Mouse (Mus musculus) stomach, postnatal 0 days (tissue): ENCODE results near the gene Clock. TPM values are rescaled to one million over a fixed set of nuclear protein-coding genes. Genes with fewer than 3 reads are reported as not detected.

Experiments used
- ATAC-seq: fragments of 200-750 bp; cut with Nextera tagmentation; 2 replicates; pipeline ENCODE4 v1.8.0; 2017; ENCODE audit not compliant: low FRiP score, low TSS enrichment
- DNase-seq: peaks from one replicate; pipeline ENCODE4 v3.0.0-alpha.2; 2016; ENCODE audit warnings: low spot score
- H3K27ac ChIP-seq: fragments of 300-500 bp; sonication (generic); replicated peaks from 2 replicates; pipeline ENCODE4 v1.5.1; 2014; ENCODE audit warnings: mild to moderate bottlenecking, control low read depth
- H3K27me3 ChIP-seq: fragments of 300-500 bp; sonication (generic); 2 replicates; pipeline ENCODE4 v1.6.1; 2014; ENCODE audit warnings: low read length; ENCODE audit not compliant: control insufficient read depth, insufficient read depth
- H3K36me3 ChIP-seq: fragments of 300-500 bp; sonication (generic); 2 replicates; pipeline ENCODE4 v1.6.1; 2014; ENCODE audit warnings: low read length, mixed read lengths; ENCODE audit not compliant: control insufficient read depth, insufficient read depth
- H3K4me1 ChIP-seq: fragments of 300-500 bp; sonication (generic); replicated peaks from 2 replicates; pipeline ENCODE4 v1.6.1; 2014; ENCODE audit warnings: antibody characterized with exemption; ENCODE audit not compliant: control insufficient read depth, insufficient read depth
- H3K4me2 ChIP-seq: fragments of 300-500 bp; sonication (generic); replicated peaks from 2 replicates; pipeline ENCODE4 v1.6.1; 2014; ENCODE audit warnings: low read depth, mild to moderate bottlenecking, control low read depth, moderate library complexity
- H3K4me3 ChIP-seq: fragments of 300-500 bp; sonication (generic); 2 replicates; pipeline ENCODE4 v1.5.1; 2014; ENCODE audit warnings: low read depth, low read length, control low read depth
- H3K9ac ChIP-seq: fragments of 300-500 bp; sonication (generic); 2 replicates; pipeline ENCODE4 v1.6.1; 2014; ENCODE audit warnings: mild to moderate bottlenecking, low read length, control low read depth, mixed read lengths
- H3K9me3 ChIP-seq: fragments of 300-500 bp; sonication (generic); 2 replicates; pipeline ENCODE4 v1.6.1; 2016; ENCODE audit warnings: low read length; ENCODE audit not compliant: control insufficient read depth
- CTCF ChIP-seq: IDR thresholded peaks from 2 replicates; pipeline ENCODE4 v1.5.1; 2016; ENCODE audit warnings: antibody characterized with exemption, low read depth, mild to moderate bottlenecking, moderate library complexity
- EP300 ChIP-seq: optimal IDR thresholded peaks from 2 replicates; pipeline ENCODE3; 2016; ENCODE audit warnings: antibody characterized with exemption
- WGBS: fragments of 180-500 bp; shearing (Covaris S2); extraction: QIAGEN DNeasy Blood & Tissue Kit; methylation state at CpG from one replicate; pipeline ENCODE4 v1.1.7; 2014; 5-methylcytosine and 5-hydroxymethylcytosine counted together
- polyA plus RNA-seq: library from polyadenylated mRNA; unstranded; fragments of >200 nt; fragmentation: Nextera tagmentation; extraction: Ambion mirVana; gene quantifications from 2 replicates; pipeline ENCODE4 v1.2.1, GENCODE M21; 2015

The Clock gene
- polyA plus RNA-seq, 1 experiment from 2014 or later: 6.7 TPM

GRCm38 (mm10) chr5:76176411-76176810 lies 128.2 kb downstream of the Clock start:
- H3K9ac ChIP-seq: no peak overlapping the region
- H3K27ac ChIP-seq: no peak overlapping the region
- TF ChIP-seq EP300 (no peak), CTCF (no peak)
- H3K4me3 ChIP-seq: no peak overlapping the region
- H3K4me1 ChIP-seq: peaks cover 3% of the 10 kb centered on the region; the same call in 1 of the 2 replicates
- WGBS: 23% methylated on average over 3 of the region's 3 CpGs
- H3K36me3 ChIP-seq: no peaks in the 10 kb centered on the region
- no peaks in the 10 kb centered on the region for H3K9me3 ChIP-seq
- H3K27me3 ChIP-seq: no peaks in the 10 kb centered on the region
- no peak overlapping the region for H3K4me2 ChIP-seq
- ATAC-seq (no peak), DNase-seq (no peak)

- H3K27ac ChIP-seq: no peak overlapping the region
- H3K4me2 ChIP-seq: no peak overlapping the region
- H3K36me3 ChIP-seq: no peaks in the 10 kb centered on the region
- 90% methylated on average over 4 of the region's 4 CpGs for WGBS
- H3K9me3 ChIP-seq: no peaks in the 10 kb centered on the region
- no peaks in the 10 kb centered on the region for H3K27me3 ChIP-seq
- H3K4me1 ChIP-seq: peaks cover 3% of the 10 kb centered on the region; the same call in 1 of the 2 replicates
- ATAC-seq (no peak), DNase-seq (no peak)
- H3K9ac ChIP-seq: no peak overlapping the region
- H3K4me3 ChIP-seq: no peak overlapping the region
- no peak for TF ChIP-seq CTCF
- no peak for TF ChIP-seq EP300
Measured at GRCm38 (mm10) chr5:76175051-76175450, 129.5 kb downstream of the Clock start.

GRCm38 (mm10) chr5:76171039-76171438 lies 133.6 kb downstream of the Clock start:
- DNase-seq (no peak), ATAC-seq (no peak)
- no peaks in the 10 kb centered on the region for H3K27me3 ChIP-seq
- TF ChIP-seq CTCF (no peak), EP300 (no peak)
- no peaks in the 10 kb centered on the region for H3K4me1 ChIP-seq
- H3K36me3 ChIP-seq: no peaks in the 10 kb centered on the region
- H3K9me3 ChIP-seq: no peaks in the 10 kb centered on the region
- H3K9ac ChIP-seq: no peak overlapping the region
- H3K4me3 ChIP-seq: no peak overlapping the region
- H3K4me2 ChIP-seq: no peak overlapping the region
- no peak overlapping the region for H3K27ac ChIP-seq

GRCm38 (mm10) chr5:76170522-76170921 lies 134.1 kb downstream of the Clock start:
- Histone ChIP-seq H3K4me2 (no peak overlapping the region), H3K9ac (no peak overlapping the region), H3K9me3 (no peaks in the 10 kb centered on the region), H3K4me1 (no peaks in the 10 kb centered on the region), H3K36me3 (no peaks in the 10 kb centered on the region), H3K27me3 (no peaks in the 10 kb centered on the region), H3K4me3 (no peak overlapping the region), H3K27ac (no peak overlapping the region)
- no peak for TF ChIP-seq EP300
- TF ChIP-seq CTCF: no peak
- WGBS: 77% methylated on average over 4 of the region's 4 CpGs
- ATAC-seq (no peak), DNase-seq (no peak)

GRCm38 (mm10) chr5:76164827-76165226 lies 139.8 kb downstream of the Clock start:
- H3K4me2 ChIP-seq: no peak overlapping the region
- 59% methylated on average over 7 of the region's 7 CpGs for WGBS
- H3K4me3 ChIP-seq: no peak overlapping the region
- DNase-seq: no peak
- H3K9ac ChIP-seq: no peak overlapping the region
- H3K27me3 ChIP-seq: no peaks in the 10 kb centered on the region
- no peaks in the 10 kb centered on the region for H3K36me3 ChIP-seq
- ATAC-seq: no peak
- H3K4me1 ChIP-seq: no peaks in the 10 kb centered on the region
- no peak overlapping the region for H3K27ac ChIP-seq
- H3K9me3 ChIP-seq: no peaks in the 10 kb centered on the region
- TF ChIP-seq EP300 (no peak), CTCF (no peak)

GRCm38 (mm10) chr5:76163828-76164390 lies 140.7 kb downstream of the Clock start:
- ATAC-seq: no peak
- no peak for DNase-seq
- TF ChIP-seq CTCF: no peak
- TF ChIP-seq EP300: no peak
- 60% methylated on average over 4 of the region's 4 CpGs for WGBS
- no peak overlapping the region for H3K4me3 ChIP-seq
- H3K9ac ChIP-seq: no peak overlapping the region
- no peak overlapping the region for H3K4me2 ChIP-seq
- H3K27ac ChIP-seq: no peak overlapping the region
- no peaks in the 10 kb centered on the region for H3K36me3 ChIP-seq
- H3K4me1 ChIP-seq: no peaks in the 10 kb centered on the region
- H3K9me3 ChIP-seq: no peaks in the 10 kb centered on the region
- no peaks in the 10 kb centered on the region for H3K27me3 ChIP-seq
